Mouse (Mus musculus) adrenal gland, postnatal 14 days (tissue): ENCODE data around the gene Camkv. TPM values are rescaled to one million over a fixed set of nuclear protein-coding genes. Genes with fewer than 3 reads are reported as not detected.
A peak's percentile ranks its signal among the peaks of the same experiment; 100 is the strongest.

Experiments used
- DNase-seq: peaks from one replicate; pipeline ENCODE4 v3.0.0; 2021; ENCODE audit warnings: mixed read lengths
- total RNA-seq: library from RNA; stranded (reverse); gene quantifications from 2 replicates; pipeline ENCODE4 v1.2.3, GENCODE M21; 2021

The Camkv gene
- total RNA-seq, 1 experiment from 2014 or later = 2.3 TPM

GRCm38 (mm10) chr9:107962916-107963315, 27.4 kb downstream of the Camkv start:
- DNase-seq = no peak

GRCm38 (mm10) chr9:107963700-107964099, 28.2 kb downstream of the Camkv start:
- DNase-seq = peak; percentile 92

- DNase-seq = no peak
Measured at GRCm38 (mm10) chr9:107964681-107965080, 29.2 kb downstream of the Camkv start.

GRCm38 (mm10) chr9:107966676-107967075, 31.2 kb downstream of the Camkv start:
- no peak for DNase-seq

- no peak for DNase-seq
Measured at GRCm38 (mm10) chr9:107967437-107967836, 32.0 kb downstream of the Camkv start.

- no peak for DNase-seq
Measured at GRCm38 (mm10) chr9:107968531-107968930, 33.1 kb downstream of the Camkv start.

- no peak for DNase-seq
Measured at GRCm38 (mm10) chr9:107970311-107970710, 34.8 kb downstream of the Camkv start.

GRCm38 (mm10) chr9:107971690-107972541, 36.4 kb downstream of the Camkv start:
- DNase-seq = no peak

GRCm38 (mm10) chr9:107974491-107975171, 39.2 kb downstream of the Camkv start:
- DNase-seq = no peak

GRCm38 (mm10) chr9:107975399-107976386, 40.2 kb downstream of the Camkv start, which contains the start of gene Uba7:
Gene Uba7 (plus strand): TSS chr9:107975505.
- peak; percentile 41 for DNase-seq

GRCm38 (mm10) chr9:107978815-107979214, 43.3 kb downstream of the Camkv start:
- DNase-seq = no peak

GRCm38 (mm10) chr9:107981684-107982605, 46.5 kb downstream of the Camkv start:
- peak; percentile 25 for DNase-seq

GRCm38 (mm10) chr9:107982681-107983346, 47.3 kb downstream of the Camkv start, which contains the start of gene Gm20661:
Gene Gm20661 (plus strand): TSS chr9:107983058.
- peak; percentile 75 for DNase-seq

- DNase-seq = peak; percentile 81
Measured at GRCm38 (mm10) chr9:107983421-107983890, 48.0 kb downstream of the Camkv start.

- DNase-seq = no peak
Measured at GRCm38 (mm10) chr9:107984052-107984753, 48.7 kb downstream of the Camkv start.

- DNase-seq = no peak
Measured at GRCm38 (mm10) chr9:107984754-107985055, 49.2 kb downstream of the Camkv start.

- DNase-seq = peak; percentile 94
Measured at GRCm38 (mm10) chr9:107985131-107986119, 50.0 kb downstream of the Camkv start, which contains the start of gene Inka1. Gene Inka1 (minus strand): TSS chr9:107985879.

- DNase-seq = peak; percentile 91
Measured at GRCm38 (mm10) chr9:107986376-107986775, 50.9 kb downstream of the Camkv start.
